Mouse (Mus musculus): ENCODE data around the gene Ccdc194. TPM values are rescaled to one million over a fixed set of nuclear protein-coding genes. Genes with fewer than 3 reads are reported as not detected.
"Not testable (repeated sequence)": the region's sequence is repeated elsewhere in the genome, so short reads cannot be mapped to it uniquely, and the experiment has no call there.

Gene Ccdc194
- total RNA-seq, 2 experiments from 2014 or later = not detected

DNA sequence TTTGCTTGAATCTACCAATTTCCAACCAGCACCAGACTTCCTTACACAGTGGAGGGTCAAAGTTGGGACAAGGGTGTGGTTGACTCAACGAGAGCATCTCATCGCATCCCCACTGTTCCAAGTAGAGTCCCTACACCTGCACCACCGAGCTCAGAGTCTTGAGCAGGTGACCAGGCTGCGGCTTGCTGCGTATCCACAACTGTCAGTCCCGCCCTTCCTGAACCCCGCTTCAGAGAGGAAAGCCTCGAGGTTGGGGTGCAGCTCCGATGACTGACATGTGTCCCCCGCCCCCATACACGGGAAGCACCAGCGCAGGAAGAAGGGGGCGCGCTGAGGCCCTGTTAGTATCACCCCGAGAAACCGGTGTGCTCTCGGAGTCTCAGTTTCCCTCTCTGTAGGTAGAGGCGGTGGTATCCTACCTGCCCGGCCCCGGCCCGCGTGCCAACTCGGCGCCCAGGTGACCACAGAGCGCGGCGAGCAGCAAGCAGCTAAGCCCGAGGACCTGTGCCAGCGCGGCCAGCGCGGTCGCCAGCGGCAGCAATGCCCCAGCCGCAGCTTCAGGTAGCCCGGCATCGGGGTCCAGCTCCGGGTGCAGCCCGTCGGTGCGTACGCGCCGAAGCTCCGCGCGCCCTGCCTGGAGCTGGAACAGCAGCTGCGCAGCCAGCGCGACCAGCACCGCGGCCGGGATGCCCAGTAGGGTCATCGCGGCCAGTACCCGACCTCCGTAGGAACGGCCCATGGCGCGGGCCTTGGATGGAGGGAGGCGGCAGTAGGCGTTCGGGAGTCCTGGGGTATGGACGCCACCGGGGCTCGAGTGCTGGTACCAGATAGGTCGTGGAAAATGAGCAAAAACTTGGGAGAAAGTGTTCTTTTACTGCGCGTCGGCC is 32.8 kb upstream of the Ccdc194 start, which contains the start of gene Tmem221:
Gene Tmem221 (minus strand): TSS at position 801 of the 887 bp plus-strand sequence.
- intact Hi-C loops (cut with DNase I) = no loop called here
- no peak for DNase-seq (ENCODE audit: low spot score in 2 of 2)

DNA sequence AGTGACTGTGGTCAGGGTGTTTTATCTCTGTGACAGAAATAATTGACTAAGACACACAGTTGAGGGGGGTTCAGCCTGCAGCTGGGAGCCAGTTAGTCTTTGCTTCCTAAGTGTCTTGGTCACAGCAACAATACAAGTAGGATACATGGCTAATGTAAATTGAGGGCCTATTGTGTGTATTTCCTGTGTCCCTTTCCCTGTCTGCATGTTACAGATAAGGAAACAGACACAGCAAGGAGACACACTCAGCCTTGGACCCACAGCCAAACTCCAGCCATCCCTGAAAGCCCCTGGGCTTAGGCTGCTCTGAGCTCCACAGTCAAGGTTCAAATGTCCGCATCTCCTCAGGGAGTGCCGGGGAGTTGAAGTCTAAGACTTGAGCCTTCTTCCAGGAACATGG is 29.1 kb upstream of the Ccdc194 start:
- intact Hi-C loops (cut with DNase I) = no loop called here
- DNase-seq (ENCODE audit: low spot score in 2 of 2) = no peak

DNA sequence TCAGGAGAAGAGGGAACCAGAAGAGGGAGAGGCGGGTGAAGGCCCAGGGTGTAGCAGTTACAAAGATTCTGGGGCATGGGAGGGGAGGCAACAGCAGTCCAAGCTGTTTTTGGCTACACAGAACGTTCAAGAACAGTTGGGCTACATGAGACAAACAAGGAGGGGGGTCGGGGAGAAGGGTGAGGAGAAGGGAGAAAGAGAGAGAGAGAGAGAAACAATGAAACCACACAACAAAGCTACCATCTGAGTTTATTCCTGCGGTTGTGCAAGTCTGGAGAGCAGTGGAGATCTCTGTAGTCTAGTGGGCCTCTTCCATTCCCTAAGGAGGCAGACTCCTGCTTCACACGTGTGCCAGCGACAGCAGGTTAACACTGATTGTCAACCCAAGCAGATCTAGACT is 28.5 kb upstream of the Ccdc194 start:
- DNase-seq (ENCODE audit: low spot score in 2 of 2) = no peak
- intact Hi-C loops (cut with DNase I) = no loop called here

DNA sequence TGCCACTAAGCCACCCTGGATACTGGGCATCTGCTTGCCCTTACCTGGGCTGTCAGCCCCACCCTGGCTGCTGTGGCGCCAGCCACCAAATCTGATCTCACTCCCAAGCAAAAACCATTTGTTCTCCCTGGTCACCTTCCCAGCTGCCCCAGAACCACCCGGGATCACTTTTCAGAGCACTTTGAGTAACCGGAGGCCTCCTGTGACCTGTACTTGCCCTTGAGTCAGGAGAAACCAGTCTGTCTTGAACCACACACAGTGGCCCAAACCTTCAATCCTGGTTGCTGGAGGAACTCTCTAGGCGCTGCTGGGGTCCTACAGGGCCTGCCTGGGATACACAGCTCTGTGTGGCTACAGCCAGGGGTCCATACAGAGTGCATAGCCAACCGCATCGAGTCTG is 27.3 kb upstream of the Ccdc194 start:
- intact Hi-C loops (cut with DNase I) = no loop called here
- DNase-seq (ENCODE audit: low spot score in 2 of 2) = no peak

DNA sequence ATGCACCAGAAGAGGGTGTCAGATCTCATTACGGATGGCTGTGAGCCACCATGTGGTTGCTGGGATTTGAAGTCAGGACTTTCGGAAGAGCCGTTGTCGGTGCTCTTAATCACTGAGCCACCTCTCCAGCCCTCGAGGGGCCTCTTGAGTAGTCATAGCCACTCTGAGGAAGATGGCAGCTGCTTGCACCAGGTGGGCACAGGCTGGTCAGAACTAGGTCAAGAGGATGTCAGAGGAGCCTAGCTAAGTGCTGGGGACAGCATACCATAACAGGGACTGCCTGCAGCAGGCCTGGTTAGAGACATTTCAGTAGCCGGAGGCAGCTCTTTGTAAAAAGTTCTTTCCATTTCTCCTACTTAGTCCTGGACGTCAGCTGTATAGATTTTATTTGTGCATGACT is 25.2 kb upstream of the Ccdc194 start:
- intact Hi-C loops (cut with DNase I) = no loop called here

DNA sequence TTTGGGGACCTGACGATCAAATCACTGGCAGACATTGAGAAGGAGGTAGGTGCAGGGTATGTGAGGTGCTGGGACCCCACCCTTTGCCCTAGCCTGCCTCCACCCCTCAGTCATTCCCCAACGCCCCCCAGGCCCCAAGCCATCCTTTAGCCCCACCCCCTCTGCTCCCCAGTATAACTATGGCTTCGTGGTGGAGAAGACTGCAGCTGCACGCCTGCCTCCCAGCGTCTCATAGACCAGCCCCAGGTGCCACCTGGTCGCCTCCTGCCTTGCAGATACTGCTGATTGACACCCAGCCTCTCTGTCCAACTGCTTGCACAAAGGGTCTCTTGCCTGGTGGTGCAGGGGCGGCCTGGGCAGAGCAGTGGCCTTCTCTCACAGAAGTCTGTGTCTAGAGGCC is 22.1 kb upstream of the Ccdc194 start:
- intact Hi-C loops (cut with DNase I) = no loop called here
- no peak for DNase-seq (ENCODE audit: low spot score in 2 of 2)

More for the DNA sequence above, 25.2 kb upstream of the Ccdc194 start:
- DNase-seq (ENCODE audit: low spot score in 2 of 2) = no peak

DNA sequence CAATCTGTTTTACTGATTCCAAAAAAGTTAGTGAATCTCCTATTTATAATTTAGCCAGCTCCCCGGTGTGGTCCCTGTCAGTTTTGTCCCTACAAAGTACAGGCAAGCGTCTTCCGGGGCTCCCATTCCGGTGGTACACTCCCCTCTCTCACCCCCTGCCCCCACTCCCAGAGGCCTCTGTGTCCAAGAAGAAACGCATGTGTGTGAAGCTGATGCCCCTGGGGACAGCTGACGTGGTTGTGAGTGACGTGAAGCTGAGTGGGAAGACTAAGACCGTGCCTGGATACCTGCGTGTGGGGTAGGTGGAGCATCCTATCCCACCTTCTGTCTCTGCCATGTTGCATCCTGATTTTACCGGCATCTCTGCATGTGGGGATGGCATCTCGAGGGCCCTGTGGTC is 19.5 kb upstream of the Ccdc194 start:
- no peak for DNase-seq (ENCODE audit: low spot score in 2 of 2)
- intact Hi-C loops (cut with DNase I) = no loop called here

DNA sequence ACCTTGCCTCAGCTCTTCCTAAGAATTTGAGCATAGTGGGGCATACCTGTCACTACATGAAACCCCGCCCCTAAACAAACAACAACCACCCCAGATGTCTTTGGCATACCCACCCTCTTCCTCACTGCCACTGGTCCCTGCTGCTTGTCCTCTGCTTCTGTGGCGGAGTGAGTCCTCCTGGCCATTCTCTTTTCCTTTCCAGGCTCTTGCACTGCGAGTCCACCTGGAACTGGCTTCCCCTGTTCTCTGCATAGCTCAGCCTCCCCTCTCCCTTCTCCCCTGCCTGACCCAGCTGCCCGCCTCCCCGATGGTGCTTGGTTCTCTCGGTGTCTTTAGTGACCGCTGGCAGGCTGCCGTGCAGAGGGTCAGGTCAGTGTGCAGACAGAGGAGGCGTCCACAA is 18.2 kb upstream of the Ccdc194 start:
- DNase-seq (ENCODE audit: low spot score in 2 of 2) = no peak
- intact Hi-C loops (cut with DNase I) = loop anchor here (2.0 kb wide), 1 partner anchor 79 kb away; the partner anchor contains the start of gene Mrpl34

DNA sequence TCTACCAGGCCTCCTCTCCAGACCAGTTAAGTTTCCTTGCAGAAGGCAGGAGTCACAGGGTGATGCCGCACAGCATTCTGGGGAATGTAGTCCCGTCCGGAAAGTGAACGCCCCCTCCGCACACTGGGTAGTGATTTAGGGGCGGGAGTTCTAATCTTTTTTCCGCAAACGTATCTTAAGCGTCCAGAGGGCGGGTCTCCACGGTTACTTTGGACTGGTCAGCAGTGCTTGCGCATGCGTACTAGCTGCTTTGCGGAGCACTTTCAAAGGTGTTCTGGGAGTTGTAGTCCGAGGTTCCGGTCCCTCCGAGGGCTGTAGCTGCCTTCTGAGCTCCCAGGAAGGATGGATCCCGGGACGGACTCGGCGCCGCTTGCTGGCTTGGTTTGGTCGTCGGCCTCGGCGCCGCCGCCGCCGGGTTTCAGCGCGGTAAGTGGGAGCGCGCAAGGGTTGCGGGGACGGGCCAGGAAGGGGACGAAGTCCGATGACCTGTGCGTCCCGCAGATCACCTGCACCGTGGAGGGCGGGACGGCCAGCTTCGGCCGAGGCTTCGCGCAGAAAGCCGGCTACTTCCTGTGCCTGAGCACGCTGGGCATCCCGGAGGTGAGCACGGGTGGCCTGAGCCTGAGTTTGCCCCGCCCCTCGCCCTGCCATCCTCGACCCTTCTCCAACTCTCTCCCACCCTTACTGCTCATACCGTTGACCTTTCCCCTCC is 17.3 kb upstream of the Ccdc194 start, which contains the start of gene Mvb12a:
Gene Mvb12a (plus strand): TSS at position 291 of the 712 bp plus-strand sequence.
- intact Hi-C loops (cut with DNase I) = loop anchor here (2.0 kb wide), 1 partner anchor 78 kb away; the partner anchor contains the start of gene Mrpl34
- peak; percentile 97 to 99 for DNase-seq (ENCODE audit: low spot score in 2 of 2)

DNA sequence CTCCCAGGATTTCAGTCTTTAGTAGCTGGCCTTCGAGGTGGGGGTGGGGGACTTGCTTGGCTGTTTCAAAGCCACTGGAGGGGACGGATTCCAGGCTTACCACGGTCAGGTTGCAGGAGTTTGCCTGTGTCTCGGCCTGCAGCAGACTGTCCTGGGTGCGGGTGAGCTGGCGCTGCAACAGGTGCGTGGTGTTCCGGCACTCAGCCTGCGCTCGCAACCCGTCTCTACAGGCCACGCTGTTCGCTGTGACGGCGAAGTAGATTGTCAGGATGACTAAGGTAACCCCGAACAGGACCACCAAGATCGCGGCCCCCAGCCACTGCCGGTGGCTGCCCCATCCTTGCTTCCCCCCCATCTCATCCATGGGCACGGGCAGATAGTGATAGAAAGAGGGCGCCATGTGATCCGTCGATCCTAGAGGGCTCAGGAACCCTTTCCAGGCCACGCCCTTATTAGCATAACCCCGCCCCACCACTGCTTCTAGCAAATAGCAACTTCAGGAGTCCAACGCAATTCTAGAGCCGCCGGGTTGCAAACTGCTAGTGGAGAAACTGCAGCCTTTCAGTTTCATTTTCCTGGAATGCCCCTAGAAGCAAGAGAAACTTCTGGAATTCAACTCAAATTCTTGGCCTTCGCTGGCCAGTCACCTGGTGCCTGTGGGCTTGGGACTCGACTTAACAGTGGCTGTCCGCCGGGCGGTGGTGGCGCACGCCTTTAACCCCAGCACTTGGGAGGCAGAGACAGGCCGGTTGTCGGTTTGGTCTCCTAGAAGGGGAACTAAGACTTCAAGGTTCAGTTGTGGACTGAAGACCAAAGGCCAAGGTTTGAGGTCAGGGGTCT is 11.7 kb upstream of the Ccdc194 start, which contains the start of gene Bst2:
Gene Bst2 (minus strand): TSS at position 429 of the 840 bp plus-strand sequence.
- intact Hi-C loops (cut with DNase I) = no loop called here
- peak; percentile 26 to 39 for DNase-seq (ENCODE audit: low spot score in 2 of 2)

DNA sequence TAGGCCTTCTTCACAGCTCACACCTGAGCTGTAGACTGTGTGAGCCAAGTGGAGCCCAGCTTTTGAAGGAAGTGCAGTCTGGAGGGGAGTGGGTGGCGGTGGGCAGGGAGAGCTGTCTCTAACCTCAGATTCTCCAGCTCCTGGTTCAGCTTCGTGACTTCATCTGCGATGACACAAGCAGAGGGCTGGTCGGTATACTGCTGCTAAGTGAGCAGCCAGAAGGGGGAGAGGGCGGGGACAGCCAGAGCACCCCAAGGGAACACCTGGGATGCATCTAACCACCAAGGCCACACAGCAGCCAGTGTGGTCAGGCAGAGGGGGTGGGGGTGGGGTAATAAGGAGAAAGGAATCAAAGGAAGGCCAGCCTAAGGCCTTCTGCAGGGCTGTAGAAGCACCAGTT is 10.2 kb upstream of the Ccdc194 start:
- peak in 1 of 2 experiments; percentile 21 for DNase-seq (ENCODE audit: low spot score in 2 of 2)
- intact Hi-C loops (cut with DNase I) = no loop called here

DNA sequence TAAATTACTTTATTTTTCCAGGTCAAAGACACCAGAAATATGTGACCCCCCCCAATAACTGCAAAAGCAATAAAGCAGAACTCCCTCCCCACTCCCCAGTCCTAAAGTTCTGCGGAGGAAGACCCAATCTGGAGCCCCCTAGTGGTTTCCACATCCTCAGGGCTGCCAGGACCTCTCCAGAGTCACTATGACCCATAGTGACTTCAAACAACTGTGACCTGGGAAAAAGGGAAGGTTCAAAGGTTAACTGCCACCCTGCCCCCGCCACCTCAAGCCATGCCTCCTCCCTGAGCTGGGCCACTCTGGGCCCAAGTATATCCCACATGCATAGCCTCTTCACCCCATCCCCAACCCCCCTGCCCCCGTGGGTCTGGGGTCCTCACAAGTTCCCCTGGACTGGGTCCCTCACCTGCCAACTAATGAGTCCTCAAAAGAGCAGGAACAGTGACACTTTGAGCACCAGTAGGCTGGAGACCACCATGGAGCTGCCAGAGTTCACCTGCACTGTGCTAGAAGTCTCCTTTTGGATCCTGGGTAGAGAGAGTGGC is 8.8 kb upstream of the Ccdc194 start:
- intact Hi-C loops (cut with DNase I) = no loop called here
- no peak for DNase-seq (ENCODE audit: low spot score in 2 of 2)

DNA sequence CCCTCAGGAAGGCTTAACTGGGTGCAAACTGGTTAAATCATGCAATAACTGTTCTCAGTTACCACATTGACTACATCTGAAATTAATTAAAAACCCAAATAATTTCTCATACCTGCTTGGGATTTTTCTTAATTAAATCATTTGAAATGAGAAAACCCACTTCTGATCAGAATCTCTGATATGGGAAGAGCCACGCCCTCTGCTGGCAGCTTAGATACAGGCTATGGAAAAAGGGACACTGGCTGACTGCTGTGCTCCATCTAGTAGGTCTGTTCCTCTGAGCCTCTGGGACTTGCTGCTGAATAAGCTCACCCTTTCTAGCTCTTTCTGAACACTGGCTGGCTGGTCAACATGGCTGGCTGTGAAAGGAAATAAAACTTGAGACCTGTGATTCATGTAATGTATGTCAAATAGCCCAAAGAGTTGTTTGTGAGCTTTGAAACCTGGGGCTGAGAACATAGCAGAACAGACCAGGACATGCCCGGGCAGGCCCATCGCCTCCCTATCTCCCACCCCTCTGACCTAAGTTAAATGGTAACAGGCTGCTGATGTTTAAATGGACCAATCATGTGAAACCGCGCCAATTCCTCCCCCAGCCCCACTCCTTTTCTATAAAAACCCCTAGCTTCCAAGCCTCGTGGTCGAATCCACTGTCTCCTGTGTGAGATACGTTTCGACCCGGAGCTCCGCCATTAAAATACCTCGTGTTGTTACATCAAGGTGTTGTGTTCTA is 5.4 kb upstream of the Ccdc194 start:
- intact Hi-C loops (cut with DNase I) = not testable (repeated sequence)
- peak in 1 of 2 experiments; percentile 34 for DNase-seq (ENCODE audit: low spot score in 2 of 2)

DNA sequence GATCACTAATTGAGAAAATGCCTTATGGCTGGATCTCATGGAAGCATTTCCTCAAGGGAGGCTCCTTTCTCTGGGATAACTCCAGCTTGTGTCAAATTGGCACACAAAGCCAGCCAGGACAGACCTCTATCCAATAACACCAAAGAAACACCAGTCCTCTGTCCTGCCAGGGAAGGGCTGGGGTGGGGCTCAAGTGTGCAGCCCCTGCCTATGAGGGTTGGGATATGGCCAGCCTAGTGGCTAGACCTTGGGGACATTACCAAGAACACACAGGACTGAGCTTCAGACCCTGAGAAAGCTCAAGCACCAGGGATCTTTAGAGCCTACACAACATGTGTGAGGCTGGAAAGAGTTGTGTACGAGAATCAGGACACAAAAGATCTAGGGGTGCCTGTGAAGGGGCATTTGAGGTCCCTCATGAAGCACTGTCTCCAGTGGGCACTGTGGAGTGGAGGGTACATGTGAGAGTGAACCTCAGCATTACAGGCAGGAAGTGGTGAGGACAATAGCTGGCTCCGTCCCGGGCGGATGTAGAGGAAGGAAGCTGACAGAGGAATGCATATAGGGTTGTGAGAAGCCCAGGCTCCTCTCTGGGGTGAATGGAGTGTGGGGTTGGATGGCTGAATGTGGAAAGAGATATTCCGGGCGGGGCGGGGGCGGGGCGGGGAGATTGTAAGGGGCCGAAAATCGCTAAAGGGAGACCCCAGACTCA is 3.0 kb upstream of the Ccdc194 start:
- no peak for DNase-seq (ENCODE audit: low spot score in 2 of 2)
- intact Hi-C loops (cut with DNase I) = no loop called here

DNA sequence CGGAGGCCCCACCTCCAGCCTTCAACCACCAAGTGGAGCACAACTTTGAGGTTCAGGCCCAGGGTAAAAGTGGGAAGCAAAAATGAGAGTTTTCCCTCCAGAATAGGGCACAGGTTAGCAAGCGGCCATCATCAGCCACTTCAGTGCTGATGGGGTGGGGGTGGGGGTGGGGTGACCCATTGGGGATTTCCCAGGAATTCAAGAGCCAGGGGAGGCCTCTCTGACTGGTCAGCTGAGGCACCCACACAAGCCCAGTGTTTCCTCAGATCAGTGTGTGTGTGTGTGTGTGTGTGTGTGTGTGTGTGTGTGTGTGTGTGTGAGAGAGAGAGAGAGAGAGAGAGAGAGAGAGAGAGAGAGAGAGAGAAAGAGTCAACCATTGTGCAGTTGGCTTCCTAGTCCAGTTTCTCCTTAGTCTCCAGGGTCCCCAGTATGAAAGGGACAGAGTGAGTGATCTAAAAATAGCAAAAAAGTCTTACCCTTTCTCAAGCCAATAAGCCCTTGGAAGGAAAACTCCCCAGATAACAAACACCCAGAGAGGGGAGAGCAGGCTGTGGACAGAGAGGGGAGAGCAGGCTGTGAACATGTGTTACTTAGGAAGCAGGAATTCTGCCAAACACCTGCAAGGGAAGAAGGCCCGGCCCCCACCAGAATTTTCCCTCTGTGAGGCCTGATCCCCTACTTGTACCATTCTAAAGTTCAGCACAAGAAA is 1.8 kb upstream of the Ccdc194 start:
- DNase-seq (ENCODE audit: low spot score in 2 of 2) = no peak
- intact Hi-C loops (cut with DNase I) = no loop called here

DNA sequence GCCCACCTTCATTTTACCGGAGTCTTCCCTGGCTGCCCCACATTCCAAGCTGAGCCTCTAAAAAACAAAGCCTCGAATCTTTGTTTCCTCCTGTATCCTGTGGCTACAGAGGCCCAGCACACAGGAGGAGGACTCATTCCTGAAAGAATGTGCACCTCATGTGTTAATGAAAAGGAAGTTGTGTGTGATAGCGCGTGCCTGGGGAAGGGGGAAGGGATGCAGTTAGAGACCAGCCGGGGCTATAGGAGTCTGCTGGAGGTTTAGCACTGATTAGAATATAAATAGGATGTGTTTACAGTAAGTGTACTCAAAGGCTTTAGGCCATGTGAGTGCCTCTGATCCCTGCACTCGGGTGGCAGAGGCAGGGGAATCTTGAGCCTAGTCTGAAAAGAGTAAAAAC is 761 bp upstream of the Ccdc194 start:
- intact Hi-C loops (cut with DNase I) = no loop called here
- DNase-seq (ENCODE audit: low spot score in 2 of 2) = no peak

DNA sequence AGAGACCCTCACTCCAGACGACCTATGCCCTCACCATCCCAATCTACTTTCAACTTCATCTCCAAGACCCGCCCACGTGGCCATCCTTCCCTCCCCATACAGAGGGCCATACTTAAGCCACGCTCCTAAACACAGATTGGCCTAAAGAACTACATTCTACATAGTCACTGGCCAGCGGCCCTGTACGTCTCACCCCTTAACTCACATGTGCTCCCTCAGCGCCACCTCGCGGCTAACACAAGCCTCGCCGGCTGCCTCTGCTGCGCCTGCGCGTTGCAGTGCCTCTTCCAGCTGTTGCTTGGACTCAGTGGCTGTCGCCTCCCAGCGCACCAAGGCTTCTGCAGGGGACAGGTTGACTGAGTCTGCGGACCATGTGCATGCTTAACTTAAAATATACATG is 3.9 kb downstream of the Ccdc194 start:
- intact Hi-C loops (cut with DNase I) = loop anchor here (1.0 to 2.0 kb wide), 2 partner anchors 25 to 81 kb away; no protein-coding TSS in a partner anchor
- peak; percentile 81 to 89 for DNase-seq (ENCODE audit: low spot score in 2 of 2)

Measured in left cerebral cortex, postnatal 25 days (tissue).